Mouse (Mus musculus) megakaryocyte, embryonic 14.5 days (primary cell): ENCODE results near the gene BC049762. TPM values are rescaled to one million over a fixed set of nuclear protein-coding genes. Genes with fewer than 3 reads are reported as not detected.

Experiments
- H3K27me3 ChIP-seq: replicated peaks from 2 replicates; pipeline ENCODE3; 2012; ENCODE audit warnings: inconsistent platforms
- H3K36me3 ChIP-seq: replicated peaks from 2 replicates; pipeline ENCODE3; 2012; ENCODE audit warnings: low read length, inconsistent platforms, mixed read lengths
- H3K4me1 ChIP-seq: 2 replicates; pipeline ENCODE4 v1.6.1; 2012; ENCODE audit warnings: inconsistent platforms
- H3K4me3 ChIP-seq: replicated peaks from 2 replicates; pipeline ENCODE3; 2012; ENCODE audit warnings: moderate library complexity, mild to moderate bottlenecking, inconsistent platforms
- H3K9me3 ChIP-seq: 2 replicates; pipeline ENCODE4 v1.6.1; 2012; ENCODE audit warnings: inconsistent platforms
- FLI1 ChIP-seq: IDR thresholded peaks from 2 replicates; pipeline ENCODE4 v1.6.1; 2012; ENCODE audit warnings: low read length, inconsistent platforms, mixed read lengths
- GATA1 ChIP-seq: IDR thresholded peaks from 3 replicates; pipeline ENCODE4 v1.6.1; 2012; ENCODE audit warnings: mixed read lengths, low read length, inconsistent platforms, borderline replicate concordance
- polyA plus RNA-seq: library from polyadenylated mRNA; stranded (reverse); fragments of >175 nt; gene quantifications from 2 replicates; pipeline ENCODE4 v1.2.3, GENCODE M21; 2012; ENCODE audit warnings: low replicate concordance; ENCODE audit not compliant: insufficient read depth

BC049762 gene
- polyA plus RNA-seq, 1 experiment = not detected

DNA sequence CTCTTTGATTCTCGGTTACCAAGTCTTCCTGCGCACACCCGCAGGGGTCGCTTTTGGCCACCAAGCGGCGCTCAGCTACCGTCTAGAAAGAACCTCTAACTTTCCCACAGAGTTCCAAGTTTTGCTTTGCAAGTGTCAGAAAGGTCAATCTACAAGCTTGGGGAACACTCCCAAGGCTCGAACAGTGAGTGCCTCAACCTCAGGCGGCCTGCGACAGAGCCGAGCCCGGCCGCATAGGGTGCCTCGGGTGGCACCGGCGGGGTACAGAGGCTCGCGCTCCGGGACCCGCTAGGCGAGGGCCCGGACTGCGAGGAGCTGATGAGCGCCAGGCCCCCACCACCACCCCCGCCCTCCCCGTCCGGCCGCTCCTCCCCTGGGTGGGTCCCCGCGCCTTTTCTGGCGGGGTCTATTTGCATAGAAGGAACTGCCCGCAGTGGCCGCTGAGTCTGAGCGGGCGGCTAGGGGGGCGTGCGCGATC is 26.8 kb upstream of the BC049762 start, which contains the start of gene Col23a1:
Col23a1 (plus strand) TSS at position 357 of the 478 bp plus-strand sequence.
- Histone ChIP-seq H3K9me3 (peaks cover 11% of the 10 kb centered on the region), H3K4me1 (peaks cover 35% of the 10 kb centered on the region), H3K36me3 (peaks cover 9% of the 10 kb centered on the region), H3K27me3 (peaks cover 41% of the 10 kb centered on the region), H3K4me3 (peak within 1 kb of the TSS; percentile 91)
- no peak for TF ChIP-seq FLI1
- TF ChIP-seq GATA1 = no peak

DNA sequence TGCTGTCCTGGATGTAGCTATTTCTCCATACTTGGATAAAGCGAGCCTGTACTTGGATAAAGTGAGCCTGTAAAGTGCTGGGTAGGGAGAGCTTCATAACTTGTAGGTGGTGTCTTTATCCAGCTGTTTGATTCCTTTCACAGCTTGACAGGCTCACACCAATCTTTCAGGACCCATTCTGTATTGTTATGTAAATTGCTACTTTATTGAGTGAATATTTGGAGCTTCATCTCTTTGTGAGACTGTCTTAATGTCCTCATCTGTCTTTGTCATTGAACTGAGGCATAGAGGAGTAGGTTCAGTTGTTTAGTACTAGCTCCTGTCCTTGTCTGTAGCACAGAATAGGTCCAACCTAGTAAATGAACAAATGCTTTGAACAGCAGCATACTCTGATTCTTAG is 11.6 kb upstream of the BC049762 start:
- TF ChIP-seq FLI1 (no peak), GATA1 (no peak)
- Histone ChIP-seq H3K4me1 (peaks cover 6% of the 10 kb centered on the region), H3K27me3 (no peaks in the 10 kb centered on the region), H3K9me3 (no peaks in the 10 kb centered on the region), H3K4me3 (no peak overlapping the region), H3K36me3 (peaks cover 95% of the 10 kb centered on the region)

DNA sequence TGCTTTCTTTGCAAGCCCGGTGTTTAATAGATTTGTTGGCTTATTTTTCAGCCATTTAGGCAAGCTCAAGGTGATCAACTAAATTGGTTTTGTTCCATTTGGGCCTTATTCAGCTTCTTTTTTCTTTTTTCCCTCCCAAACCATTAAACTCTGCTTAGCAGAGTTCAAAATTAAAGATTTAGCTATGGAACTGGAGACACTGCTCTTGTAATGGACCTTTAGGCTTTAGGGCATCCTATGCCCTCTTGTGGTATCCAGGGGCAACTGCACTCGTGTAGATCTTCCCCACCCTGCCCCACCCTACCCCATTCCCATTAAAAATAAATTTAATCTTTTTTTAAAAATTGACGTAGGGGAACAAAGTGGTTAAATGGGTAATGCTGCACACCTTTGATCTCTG is 2.5 kb upstream of the BC049762 start:
- H3K4me1 ChIP-seq = peaks cover 35% of the 10 kb centered on the region
- peak overlapping the region; percentile 99 for H3K4me3 ChIP-seq
- TF ChIP-seq FLI1 (no peak), GATA1 (no peak)
- H3K9me3 ChIP-seq = no peaks in the 10 kb centered on the region
- peaks cover 48% of the 10 kb centered on the region for H3K36me3 ChIP-seq
- H3K27me3 ChIP-seq = no peaks in the 10 kb centered on the region

DNA sequence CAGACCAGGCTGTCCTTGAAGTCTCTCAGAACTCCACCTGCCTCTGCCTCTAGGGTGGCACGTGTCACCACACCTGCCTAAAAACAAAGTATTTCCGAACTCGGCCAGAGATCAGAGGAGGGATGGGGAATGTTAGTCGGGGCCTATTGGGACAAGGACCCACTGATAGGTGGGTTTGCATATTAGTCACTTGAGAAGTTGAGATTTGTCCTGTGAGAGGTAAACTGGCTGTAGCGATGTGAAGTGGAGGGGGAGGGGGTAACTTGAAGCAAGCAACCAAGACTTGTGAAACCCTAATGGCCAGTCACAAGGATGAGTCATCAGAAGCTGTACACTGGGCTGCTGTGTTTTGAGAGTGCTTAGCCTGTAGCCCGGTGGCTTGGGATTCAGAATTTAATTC is 1.5 kb upstream of the BC049762 start:
- Histone ChIP-seq H3K36me3 (peaks cover 38% of the 10 kb centered on the region), H3K4me3 (peak overlapping the region; percentile 99), H3K27me3 (peaks cover 2% of the 10 kb centered on the region), H3K9me3 (no peaks in the 10 kb centered on the region), H3K4me1 (peaks cover 32% of the 10 kb centered on the region)
- TF ChIP-seq GATA1 (no peak), FLI1 (no peak)

DNA sequence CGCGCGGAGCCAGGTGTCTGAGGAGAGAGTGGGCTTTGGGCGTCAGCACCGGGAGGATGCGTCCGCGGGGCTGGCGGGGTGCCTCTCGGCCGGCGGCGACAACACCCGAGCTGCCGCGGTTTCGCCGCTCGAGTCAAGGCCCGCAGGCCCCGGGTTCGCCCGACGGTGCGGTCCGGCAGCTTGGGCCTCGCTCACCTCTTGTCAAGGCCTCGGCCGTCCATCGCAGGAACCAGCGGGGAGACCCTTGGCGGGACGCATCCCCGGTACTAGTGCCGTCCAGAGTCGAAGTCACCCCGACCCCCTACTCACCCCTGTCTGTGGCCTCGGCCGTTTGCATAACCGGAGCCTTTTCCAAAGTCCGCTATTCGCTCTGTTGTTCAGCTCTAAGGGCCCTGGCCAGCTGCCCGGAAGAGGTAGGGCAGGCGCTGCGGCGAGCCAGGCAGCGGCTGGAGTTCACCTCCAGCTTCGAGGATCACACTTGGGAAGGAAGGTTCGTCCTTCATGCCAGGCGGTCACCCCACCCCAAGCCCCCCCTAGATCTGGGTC is 513 bp upstream of the BC049762 start:
- TF ChIP-seq FLI1 (no peak), GATA1 (no peak)
- H3K36me3 ChIP-seq = peaks cover 28% of the 10 kb centered on the region
- H3K4me3 ChIP-seq = peak overlapping the region; percentile 99
- H3K4me1 ChIP-seq = peaks cover 30% of the 10 kb centered on the region
- H3K9me3 ChIP-seq = no peaks in the 10 kb centered on the region
- H3K27me3 ChIP-seq = peaks cover 4% of the 10 kb centered on the region

DNA sequence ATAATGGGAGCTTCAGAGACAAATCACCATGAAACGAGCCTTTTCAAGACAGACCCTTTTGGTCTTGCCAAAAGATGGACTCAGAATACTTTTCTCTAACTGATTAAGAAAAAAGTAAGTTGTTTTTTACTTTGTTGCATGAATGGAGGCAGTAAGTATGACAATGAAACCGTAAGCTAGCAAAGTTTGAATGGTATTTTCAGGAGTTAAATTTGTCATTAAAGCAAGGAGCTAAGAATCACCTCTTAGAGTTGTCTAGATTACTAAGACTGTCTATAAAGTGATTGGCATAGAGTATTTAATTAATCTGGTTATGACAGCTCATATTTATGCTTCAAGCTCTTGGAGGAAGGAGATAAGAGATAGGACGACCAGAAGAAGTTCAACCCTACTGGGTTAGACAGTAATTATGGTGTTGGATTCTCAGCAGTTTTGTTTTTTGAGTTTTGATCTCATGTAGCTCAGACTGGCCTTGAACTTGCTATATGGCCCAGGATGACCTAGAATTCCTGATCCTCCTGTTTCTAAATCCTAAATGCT is 1.1 kb downstream of the BC049762 start, which contains the start of gene Clk4:
Clk4 (plus strand) TSS at position 51 of the 540 bp plus-strand sequence.
- Histone ChIP-seq H3K36me3 (peaks cover 12% of the 10 kb centered on the region), H3K4me3 (peak within 1 kb of the TSS; percentile 99), H3K27me3 (peaks cover 4% of the 10 kb centered on the region), H3K4me1 (peaks cover 25% of the 10 kb centered on the region), H3K9me3 (no peaks in the 10 kb centered on the region)
- no peak for TF ChIP-seq GATA1
- TF ChIP-seq FLI1 = no peak

DNA sequence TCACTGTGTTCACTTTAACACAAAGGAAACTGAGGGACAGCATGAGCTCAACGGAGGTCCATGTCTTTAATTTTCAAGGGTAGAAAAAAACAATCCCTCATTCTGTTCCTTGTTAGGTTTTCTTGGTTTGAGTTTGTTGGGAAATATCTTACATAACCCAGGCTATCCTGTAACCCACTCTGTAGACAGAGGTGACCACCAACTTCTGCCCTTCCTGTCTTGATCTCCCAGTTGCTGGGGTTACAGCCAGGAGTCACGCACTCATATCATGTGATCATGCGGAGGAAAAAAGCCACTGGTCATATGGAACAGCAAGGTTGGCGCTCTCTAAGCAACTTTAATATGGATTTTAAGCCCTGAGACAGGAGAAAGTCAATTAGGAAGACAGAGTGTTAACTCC is 5.8 kb downstream of the BC049762 start:
- no peak for TF ChIP-seq FLI1
- TF ChIP-seq GATA1 = no peak
- Histone ChIP-seq H3K27me3 (peaks cover 9% of the 10 kb centered on the region), H3K4me3 (no peak overlapping the region), H3K36me3 (no peaks in the 10 kb centered on the region), H3K4me1 (peaks cover 8% of the 10 kb centered on the region), H3K9me3 (no peaks in the 10 kb centered on the region)

DNA sequence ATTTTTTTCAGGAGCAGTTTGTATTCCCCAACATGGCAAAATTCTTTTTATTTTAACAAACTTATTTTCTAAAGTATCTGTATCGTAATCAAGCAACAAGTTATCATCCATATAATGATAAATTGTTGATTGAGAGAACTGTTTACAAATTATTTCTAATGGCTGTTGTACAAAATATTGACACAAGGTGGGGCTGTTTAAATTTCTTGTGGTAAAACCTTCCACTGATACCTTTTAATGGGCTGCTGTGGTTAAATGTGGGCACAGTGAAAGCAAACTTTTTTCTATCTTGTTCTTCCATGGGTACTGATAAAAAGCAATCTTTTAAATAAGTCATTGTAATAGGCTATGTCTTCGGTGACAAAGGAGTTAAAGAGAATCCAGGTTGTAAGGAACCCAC is 19.9 kb downstream of the BC049762 start:
- no peaks in the 10 kb centered on the region for H3K36me3 ChIP-seq
- no peaks in the 10 kb centered on the region for H3K9me3 ChIP-seq
- H3K4me1 ChIP-seq = no peaks in the 10 kb centered on the region
- H3K27me3 ChIP-seq = peaks cover 2% of the 10 kb centered on the region
- TF ChIP-seq FLI1 (no peak), GATA1 (no peak)
- H3K4me3 ChIP-seq = no peak overlapping the region

DNA sequence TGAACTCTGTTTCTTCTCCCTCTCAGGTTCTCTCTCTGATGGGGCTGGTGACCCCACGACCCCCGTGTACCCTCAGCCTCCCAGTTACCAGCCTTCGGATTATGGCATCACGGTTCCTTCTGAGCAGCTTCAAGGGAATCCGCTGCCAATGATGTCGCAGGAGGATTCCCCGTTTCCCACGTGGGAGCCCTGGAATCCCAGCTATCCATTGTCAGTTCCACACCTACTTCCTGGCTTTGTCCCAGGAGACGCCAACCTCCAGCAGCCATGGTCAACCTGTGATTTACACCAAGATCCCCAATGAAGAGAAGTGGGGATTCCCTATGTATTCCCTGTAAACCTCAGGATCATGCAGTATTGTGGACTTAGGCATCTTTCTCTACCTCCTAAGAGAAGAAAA is 28.2 kb downstream of the BC049762 start:
- no peak for TF ChIP-seq GATA1
- TF ChIP-seq FLI1 = no peak

DNA sequence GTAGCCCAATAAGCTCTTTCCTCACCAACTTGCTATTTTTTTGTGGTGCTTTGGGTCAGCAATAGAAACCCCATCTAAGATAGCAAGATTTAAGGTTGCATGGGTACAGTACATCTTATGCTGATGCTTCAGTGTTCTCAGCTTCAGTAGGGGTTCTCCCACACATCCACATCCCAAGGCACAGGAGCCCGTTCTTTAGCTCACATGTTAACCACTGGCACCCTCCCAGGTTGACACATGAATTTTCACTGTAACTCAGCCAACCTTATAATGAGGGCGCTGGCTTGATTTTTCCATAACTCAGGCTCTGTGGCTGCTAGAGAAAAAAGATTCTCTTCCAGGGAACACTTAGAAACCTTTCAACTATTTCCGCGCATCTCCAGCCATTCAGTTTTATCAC is 35.7 kb downstream of the BC049762 start:
- Histone ChIP-seq H3K27me3 (peaks cover 2% of the 10 kb centered on the region), H3K4me1 (no peaks in the 10 kb centered on the region), H3K9me3 (peaks cover 9% of the 10 kb centered on the region; the same call in 1 of the 2 replicates), H3K4me3 (no peak overlapping the region), H3K36me3 (no peaks in the 10 kb centered on the region)
- no peak for TF ChIP-seq FLI1
- no peak for TF ChIP-seq GATA1

More for the DNA sequence above, 28.2 kb downstream of the BC049762 start:
- Histone ChIP-seq H3K9me3 (peaks cover 4% of the 10 kb centered on the region; the same call in 1 of the 2 replicates), H3K36me3 (no peaks in the 10 kb centered on the region), H3K4me1 (no peaks in the 10 kb centered on the region), H3K27me3 (peaks cover 2% of the 10 kb centered on the region), H3K4me3 (no peak overlapping the region)
